Mouse (Mus musculus) urinary bladder, postnatal 25 days (tissue): ENCODE measurements at regions not wholly inside any gene's neighbourhood (a gene's known extent, or its start where the extent isn't known, plus 50 kb on each side); places are given as distances from the start of the nearest gene placed in this dataset.
"Not testable (repeated sequence)": the region's sequence is repeated elsewhere in the genome, so short reads cannot be mapped to it uniquely, and the experiment has no call there.

Experiments used
- DNase-seq: peaks from one replicate; pipeline ENCODE4 v3.0.0; 2022; ENCODE audit warnings: low spot score

DNA sequence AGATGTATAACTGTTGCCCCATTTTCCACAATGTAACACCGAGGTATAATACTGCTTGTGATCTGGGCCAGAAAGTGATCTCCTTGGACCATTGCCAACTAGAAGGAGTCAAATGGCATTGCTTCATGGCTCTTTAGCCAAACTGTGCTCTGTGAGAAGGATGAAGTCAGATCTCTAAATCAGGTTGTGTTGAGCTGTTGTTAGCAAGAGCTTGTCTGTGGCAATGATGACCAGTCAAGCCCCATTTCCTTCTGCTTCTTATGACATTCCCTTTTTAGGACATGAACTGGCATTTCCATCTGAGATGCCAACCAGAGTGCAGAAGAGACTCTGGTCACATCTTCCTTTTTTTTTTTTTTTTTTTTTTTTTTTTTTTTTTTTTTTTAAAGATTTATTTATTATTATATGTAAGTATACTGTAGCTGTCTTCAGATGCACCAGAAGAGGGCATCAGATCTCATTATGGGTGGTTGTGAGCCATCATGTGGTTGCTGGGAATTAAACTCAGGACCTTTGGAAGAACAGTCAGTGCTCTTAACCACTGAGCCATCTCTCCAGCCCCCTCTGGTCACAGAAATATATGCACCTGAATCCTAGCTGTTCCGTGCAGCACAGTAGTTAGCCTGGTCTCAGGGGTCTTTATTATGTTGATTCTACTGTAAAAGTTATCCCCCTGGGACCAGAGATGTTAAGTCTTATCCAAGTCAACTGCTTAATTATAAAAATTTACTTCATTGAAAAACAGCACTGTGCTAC is 1329.4 kb upstream of the A1bg start:
- DNase-seq = not testable (repeated sequence)

- no peak for DNase-seq
These were observed 1326.6 kb upstream of the A1bg start for GRCm38 (mm10) chr15:62249436-62249835.

- DNase-seq = no peak
These were observed 1323.8 kb upstream of the A1bg start for GRCm38 (mm10) chr15:62246561-62247079.

- DNase-seq = no peak
These were observed 1322.4 kb upstream of the A1bg start for GRCm38 (mm10) chr15:62245237-62245636.

DNA sequence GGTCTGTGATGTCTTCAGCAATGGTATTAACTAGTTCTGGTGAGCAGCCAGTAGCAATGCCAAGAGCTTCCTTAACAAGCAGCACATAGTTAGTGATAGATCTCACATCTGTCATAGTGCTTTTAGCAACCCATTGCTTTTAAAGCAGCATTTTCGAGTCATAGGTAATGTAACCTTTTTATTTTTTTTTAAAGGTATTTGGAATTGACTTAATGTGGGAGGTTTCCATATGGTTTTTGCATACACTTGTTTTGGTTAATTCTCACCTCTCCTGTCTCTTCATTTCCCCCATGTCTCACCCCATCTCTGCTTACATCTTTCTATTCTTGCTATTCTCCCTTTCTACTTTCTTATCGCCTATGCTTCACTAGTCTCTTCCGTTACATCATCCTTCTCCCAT is 1322.0 kb upstream of the A1bg start:
- DNase-seq = no peak

DNA sequence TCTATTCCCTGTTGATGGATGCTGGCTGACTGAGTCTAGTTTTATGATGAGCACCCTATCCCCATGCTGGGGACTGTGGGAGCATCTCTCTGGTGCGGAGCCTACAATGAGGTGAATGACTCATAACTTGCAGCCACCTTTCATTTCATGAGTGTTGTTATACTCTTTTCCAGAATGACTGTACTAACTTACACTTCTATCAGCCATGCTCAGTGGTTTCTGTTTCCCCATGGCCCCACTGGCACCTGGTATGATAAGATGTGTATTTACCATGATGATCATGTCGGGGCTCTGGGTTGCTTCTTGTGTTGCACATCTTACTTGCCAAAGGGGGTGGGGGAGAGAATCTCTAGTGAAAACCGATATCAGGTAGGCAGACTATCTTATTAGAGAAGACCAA is 1317.2 kb upstream of the A1bg start:
- no peak for DNase-seq

DNA sequence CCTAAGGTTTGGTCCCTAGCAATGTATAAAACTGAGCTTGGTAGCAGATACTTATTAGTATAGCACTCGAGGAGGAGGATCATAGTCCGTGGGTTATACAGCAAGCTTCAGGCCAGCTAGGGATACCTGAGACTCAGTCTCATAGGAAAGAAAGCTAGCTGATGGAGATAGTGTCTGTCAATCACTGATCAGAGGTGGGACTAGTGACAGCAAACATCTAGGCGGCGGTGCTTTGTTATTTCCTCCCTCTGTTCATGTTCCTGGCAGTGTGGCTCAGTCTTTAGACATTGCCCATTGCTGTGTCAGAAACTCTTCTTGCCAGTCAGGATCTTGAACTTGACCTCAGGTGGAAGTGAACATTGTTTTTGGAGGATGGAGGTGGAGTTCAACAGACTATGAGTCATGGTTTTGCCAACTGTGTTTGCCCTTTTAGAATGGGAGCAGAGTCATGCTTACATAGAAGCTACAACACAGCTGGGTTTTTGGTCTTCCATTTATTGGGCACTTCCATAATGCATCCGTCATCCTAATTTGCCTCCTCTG is 1315.8 kb upstream of the A1bg start:
- DNase-seq = no peak

DNA sequence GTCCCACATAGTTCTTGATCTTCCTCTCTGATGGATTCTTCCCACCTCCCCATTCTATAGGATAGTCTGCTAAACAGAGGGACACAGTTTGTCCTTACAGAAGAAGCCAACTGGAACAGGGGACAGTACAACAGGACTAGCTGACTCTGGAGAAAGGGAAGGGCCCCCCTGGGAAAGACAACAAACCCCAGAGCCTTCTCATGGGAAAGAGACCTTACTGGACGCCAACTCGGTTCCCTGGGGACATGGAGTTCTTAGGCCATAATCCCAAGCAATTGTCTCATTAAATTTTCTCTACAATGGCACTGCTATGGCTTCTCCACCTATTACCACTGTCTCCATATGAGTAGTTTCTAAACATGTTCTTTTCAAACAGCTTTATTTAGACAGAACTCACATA is 1313.2 kb upstream of the A1bg start:
- DNase-seq = no peak

DNA sequence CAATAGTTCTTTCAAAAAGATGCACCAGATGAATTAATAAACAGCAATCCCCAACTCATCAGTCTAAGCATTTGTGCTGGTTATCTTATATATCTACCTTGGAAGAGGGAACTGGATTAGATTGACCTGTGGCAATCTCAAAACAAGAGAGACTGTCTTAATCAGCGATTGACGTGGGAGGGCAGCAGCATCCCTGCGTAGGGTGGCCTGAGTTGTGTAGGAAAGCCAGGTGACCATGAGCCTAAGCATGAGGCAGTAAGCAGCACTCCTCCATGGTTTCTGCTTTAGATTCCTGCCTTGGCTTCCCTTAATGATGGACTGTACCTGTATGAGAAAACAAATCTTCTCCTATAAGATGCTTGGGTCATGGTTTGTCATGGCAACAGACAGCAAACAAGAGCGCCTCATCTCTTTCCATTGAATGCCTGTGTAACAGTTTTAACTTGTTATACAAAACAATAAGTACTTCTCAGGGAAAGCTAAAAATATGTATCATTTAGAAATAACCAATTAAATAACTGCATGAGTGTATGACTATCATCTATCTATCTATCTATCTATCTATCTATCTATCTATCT is 1311.5 kb upstream of the A1bg start:
- DNase-seq = no peak

GRCm38 (mm10) chr15:62233154-62233553 is 1310.3 kb upstream of the A1bg start:
- no peak for DNase-seq

DNA sequence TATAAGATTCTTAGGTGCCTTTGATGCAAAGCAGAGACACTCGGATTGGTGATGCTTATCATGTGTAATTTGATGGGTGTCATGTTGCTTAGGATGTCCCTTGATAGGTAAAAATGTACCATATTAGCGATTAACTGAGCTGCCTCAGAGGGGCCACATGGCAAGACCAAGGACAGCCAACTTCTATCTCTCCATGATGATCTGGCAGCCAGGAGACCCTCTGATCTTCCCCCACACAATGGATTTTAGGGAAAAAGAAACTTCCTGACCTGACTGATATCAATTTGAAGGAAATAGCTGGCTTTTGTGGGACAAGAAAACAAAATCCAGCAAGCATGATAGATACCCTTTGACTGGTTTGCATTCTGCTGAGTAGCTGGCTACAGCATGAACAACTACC is 1308.9 kb upstream of the A1bg start:
- no peak for DNase-seq

GRCm38 (mm10) chr15:62230773-62231172 is 1308.0 kb upstream of the A1bg start:
- DNase-seq = no peak

- no peak for DNase-seq
These were observed 1306.9 kb upstream of the A1bg start for GRCm38 (mm10) chr15:62229491-62230283.

- DNase-seq = no peak
These were observed 1306.2 kb upstream of the A1bg start for GRCm38 (mm10) chr15:62229023-62229422.

GRCm38 (mm10) chr15:62224798-62225197 is 1302.0 kb upstream of the A1bg start:
- DNase-seq = no peak

DNA sequence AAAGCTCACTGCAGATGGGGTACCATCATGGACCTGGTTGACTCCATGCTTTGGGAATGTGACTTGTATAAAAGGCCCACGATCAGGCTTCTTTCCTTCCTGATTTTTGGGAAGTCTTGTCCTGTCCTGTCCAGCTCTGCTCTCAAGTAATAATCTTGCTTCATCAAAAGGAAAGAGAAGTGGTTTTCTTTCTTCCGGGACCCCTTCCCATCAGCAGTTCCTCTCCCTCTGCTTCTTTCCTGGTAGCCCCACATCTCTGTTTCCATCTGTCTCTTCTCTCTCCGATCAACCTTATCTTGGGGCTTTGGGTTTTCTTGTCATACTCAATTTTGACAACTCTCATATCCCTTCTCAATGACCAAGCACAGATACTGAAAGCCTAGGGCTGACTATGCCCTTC is 1301.4 kb upstream of the A1bg start:
- no peak for DNase-seq

DNA sequence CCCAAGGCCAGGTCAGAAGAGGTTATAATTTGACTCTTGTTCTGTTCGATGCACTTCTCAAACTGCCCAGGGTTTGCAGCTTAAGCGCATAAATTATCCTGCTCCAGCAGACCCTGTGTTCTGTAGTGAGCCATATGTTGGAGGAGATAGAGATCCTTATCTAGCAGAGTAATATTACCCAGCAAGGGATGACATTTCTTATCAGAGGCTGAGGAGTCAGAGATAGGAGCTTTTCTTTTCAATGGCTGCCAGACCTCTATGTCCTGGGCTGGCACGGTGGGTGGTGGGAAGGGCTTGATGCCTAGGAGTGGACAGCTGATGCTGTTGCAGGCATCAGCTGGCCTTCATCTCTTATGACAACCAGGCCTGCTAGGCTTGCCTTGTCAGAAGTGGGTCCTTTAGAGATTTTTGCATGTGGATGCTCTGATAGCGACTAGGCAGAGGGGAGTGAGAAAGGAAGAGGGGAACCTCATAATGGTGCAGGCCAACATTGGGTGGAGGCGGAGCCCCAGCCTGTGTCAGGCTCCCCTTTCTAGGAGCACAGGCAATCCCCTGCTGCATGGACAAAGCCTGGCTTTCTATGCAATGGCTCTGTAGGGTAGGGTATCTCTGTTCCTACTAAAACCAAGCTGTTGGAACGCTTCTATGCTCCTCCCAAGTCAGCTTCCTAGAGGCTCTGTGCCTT is 1300.5 kb upstream of the A1bg start:
- no peak for DNase-seq

GRCm38 (mm10) chr15:62222731-62223130 is 1299.9 kb upstream of the A1bg start:
- no peak for DNase-seq

- DNase-seq = no peak
These were observed 1299.4 kb upstream of the A1bg start for GRCm38 (mm10) chr15:62222201-62222600.

DNA sequence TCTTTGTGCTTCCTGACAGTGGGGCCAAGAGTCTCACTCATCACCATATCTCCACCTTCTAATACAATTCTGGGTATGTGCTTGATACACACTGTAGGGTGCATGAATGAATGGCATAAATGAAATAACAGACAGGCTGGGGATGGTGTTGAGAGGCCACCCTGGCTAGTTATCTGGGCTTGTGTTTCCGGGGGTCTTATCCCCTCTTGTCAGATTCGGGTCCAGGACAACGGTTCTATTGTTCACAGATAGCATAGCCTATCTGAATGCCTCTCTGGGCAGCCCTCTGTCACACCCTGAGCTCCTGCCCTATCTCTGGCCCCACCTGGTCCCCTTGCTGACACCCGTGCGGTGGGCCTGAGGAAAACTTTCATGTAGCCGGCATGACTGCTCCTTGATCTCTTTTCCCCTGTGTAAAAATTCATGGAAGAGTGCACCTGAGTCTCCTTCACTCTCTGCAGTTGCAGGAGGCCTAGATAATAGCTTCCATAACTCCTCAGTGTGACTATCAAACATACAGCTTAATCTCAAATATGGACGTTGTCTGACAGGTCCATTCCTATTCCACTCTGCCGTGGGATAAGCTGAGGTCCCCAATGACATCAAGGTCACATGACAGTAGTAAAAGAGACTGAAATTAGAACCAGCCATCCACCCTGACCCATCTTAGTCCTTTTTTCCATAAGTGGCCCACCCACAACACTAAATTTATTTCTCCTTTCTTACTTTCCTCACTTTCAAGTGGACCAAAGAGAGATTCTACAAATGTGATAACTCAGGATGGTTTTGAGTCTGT is 1298.4 kb upstream of the A1bg start:
- no peak for DNase-seq

GRCm38 (mm10) chr15:62220620-62221019 is 1297.8 kb upstream of the A1bg start:
- DNase-seq = no peak
